Mouse (Mus musculus): Measurements from ENCODE around the gene Mstn.

- TF ChIP-seq MAX (IDR thresholded peaks at IDR 0.05) (no peak), CTCF (IDR thresholded peaks at IDR 0.05; ENCODE audit: control insufficient read depth, insufficient read depth, insufficient read length) (no peak), FOSL1 (IDR thresholded peaks at IDR 0.05; ENCODE audit: insufficient read depth, low read length, poor library complexity, severe bottlenecking) (no peak), CEBPB (IDR thresholded peaks at IDR 0.05; ENCODE audit: low read depth) (no peak), USF1 (IDR thresholded peaks at IDR 0.05; ENCODE audit: low read depth) (no peak), MYOD1 (IDR thresholded peaks at IDR 0.05; ENCODE audit: control insufficient read depth, insufficient read length, low read depth) (no peak), MYOG (IDR thresholded peaks at IDR 0.05; ENCODE audit: control insufficient read depth, extremely low read depth, insufficient read length) (no peak)
Measured at GRCm38 (mm10) chr1:53085991-53086390, 24.6 kb downstream of the Mstn start.
